Mouse (Mus musculus): ENCODE data around the gene Thap3.

Thap3 gene

DNA sequence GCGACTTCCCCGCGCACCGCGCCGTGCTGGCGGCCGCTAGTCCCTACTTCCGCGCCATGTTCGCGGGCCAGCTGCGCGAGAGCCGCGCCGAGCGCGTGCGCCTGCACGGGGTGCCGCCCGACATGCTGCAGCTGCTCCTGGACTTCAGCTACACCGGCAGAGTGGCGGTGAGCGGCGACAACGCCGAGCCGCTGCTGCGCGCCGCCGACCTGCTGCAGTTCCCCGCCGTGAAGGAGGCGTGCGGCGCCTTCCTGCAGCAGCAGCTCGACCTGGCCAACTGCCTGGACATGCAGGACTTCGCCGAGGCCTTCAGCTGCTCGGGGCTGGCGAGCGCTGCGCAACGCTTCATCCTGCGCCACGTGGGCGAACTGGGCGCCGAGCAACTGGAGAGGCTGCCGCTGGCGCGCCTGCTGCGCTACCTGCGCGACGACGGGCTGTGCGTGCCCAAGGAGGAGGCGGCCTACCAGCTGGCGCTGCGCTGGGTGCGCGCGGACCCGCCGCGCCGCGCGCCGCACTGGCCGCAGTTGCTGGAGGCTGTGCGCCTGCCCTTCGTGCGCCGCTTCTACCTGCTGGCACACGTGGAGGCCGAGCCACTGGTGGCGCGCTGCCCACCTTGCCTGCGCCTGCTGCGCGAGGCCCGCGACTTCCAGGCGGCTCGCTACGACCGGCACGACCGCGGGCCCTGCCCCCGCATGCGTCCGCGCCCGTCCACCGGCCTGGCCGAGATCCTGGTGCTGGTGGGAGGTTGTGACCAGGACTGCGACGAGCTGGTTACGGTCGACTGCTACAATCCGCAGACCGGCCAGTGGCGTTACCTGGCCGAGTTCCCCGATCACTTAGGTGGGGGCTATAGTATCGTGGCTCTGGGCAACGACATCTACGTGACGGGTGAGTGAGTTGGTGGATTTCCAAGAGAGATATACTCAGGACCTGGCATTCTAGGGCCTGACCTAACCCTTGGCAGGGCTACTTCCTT is 20.6 kb upstream of the Thap3 start:
- DNase-seq (ENCODE audit: low spot score): peak; percentile 45

- peak; percentile 88 for DNase-seq (ENCODE audit: low spot score)
Measured at GRCm38 (mm10) chr4:152008622-152009075, 19.9 kb upstream of the Thap3 start, which contains the start of gene Klhl21. Klhl21 (plus strand) TSS chr4:152008803.

- no peak for DNase-seq (ENCODE audit: low spot score)
Measured at GRCm38 (mm10) chr4:152008148-152008500, 19.3 kb upstream of the Thap3 start.

- DNase-seq (ENCODE audit: low spot score): no peak
Measured at GRCm38 (mm10) chr4:152007481-152008147, 18.8 kb upstream of the Thap3 start.

DNA sequence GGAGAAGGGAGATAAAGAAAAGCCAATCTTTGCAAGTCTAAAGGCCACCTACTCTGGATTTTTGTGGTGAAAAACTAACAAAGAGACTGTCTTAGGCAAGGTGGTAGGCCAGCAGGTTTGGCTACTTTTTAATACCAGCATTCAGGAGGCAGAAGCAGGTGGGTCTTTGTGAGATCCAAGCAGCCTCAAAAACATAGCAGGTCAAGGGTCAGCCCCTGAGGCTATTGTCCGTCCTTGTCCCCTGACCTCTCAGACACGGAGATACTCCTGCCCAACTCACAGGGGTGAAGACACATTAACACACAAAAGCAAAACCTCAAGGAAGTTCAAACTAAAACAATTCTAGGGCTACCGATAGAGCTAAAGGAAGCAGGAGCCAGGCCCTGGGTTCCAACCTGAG is 18.0 kb upstream of the Thap3 start:
- no peak for DNase-seq (ENCODE audit: low spot score)

DNA sequence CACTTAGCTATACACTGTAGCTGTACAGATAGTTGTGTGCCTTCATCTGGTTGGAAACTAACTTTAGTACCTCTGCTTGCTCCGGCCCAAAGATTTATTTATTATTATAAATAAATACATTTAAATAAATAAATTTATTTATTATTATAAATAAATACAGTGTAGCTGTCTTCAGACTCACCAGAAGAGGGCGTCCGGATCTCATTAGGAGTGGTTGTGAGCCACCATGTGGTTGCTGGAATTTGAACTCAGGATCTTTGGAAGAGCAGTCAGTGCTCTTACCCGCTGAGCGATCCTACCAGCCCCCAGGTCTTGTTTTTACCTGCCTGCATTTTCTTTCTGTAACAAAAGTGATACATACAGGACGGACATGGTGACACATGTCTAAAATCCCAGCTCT is 17.3 kb upstream of the Thap3 start:
- no peak for DNase-seq (ENCODE audit: low spot score)

GRCm38 (mm10) chr4:152002063-152002462 is 13.3 kb upstream of the Thap3 start:
- DNase-seq (ENCODE audit: low spot score): no peak

- no peak for DNase-seq (ENCODE audit: low spot score)
Measured at GRCm38 (mm10) chr4:152001335-152001734, 12.5 kb upstream of the Thap3 start.

DNA sequence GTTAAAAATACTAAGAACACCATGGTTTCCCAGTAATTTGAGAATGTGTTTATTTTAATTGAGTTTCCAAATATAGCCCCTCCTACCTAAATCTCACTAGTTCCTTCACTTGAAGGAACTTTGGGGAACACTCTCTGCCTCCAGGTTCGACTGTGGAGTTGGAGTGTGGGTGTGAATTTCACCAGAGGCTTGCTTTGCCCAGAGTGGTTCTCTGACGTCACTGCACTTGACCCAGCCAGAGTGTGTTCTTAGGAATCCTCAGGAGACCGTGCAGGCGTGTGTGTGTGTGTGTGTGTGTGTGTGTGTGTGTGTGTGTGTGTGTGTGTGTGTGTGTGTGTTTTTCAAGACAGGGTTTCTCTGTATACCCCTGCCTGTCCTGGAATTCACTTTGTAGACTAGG is 12.1 kb upstream of the Thap3 start:
- no peak for DNase-seq (ENCODE audit: low spot score)

DNA sequence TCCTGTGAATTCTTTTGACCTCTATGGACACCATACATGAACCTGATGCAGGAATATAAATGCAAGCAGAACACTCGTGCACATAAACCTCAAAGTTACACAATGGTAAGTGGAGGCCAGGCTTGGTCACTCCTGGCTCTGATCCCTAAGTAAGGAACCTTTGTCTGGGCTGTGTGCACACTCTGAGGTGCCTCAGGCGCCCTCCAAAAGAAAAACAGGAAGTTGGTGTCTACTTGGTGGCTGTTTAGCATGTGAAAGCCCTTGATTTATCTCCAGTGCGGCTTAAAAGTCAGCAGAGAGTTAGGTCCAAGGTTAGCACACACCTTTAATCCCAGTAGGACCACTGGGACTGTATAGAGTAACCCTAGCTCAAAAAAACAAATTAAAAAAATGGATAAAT is 10.7 kb upstream of the Thap3 start:
- no peak for DNase-seq (ENCODE audit: low spot score)

DNA sequence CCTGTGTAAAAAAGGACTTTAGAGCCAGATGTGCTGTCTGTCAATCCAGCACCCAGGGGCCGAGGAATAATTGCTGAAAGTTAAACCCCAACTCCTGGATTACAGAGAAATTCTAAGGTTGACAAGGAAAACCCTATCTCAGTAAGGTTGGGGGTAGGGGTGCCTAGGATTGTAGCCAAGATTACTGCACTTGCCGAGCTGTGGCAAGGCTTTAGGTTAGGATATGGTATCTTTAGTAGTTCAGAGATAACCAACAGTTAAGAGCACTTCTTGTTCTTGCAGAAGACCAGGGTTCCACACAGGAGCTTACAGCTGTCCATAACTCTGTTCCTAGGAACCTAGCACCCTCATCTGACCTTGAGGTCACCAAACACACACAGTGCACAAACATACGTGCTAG is 8.9 kb upstream of the Thap3 start:
- DNase-seq (ENCODE audit: low spot score): no peak

GRCm38 (mm10) chr4:151996951-151997222 is 8.1 kb upstream of the Thap3 start:
- no peak for DNase-seq (ENCODE audit: low spot score)

DNA sequence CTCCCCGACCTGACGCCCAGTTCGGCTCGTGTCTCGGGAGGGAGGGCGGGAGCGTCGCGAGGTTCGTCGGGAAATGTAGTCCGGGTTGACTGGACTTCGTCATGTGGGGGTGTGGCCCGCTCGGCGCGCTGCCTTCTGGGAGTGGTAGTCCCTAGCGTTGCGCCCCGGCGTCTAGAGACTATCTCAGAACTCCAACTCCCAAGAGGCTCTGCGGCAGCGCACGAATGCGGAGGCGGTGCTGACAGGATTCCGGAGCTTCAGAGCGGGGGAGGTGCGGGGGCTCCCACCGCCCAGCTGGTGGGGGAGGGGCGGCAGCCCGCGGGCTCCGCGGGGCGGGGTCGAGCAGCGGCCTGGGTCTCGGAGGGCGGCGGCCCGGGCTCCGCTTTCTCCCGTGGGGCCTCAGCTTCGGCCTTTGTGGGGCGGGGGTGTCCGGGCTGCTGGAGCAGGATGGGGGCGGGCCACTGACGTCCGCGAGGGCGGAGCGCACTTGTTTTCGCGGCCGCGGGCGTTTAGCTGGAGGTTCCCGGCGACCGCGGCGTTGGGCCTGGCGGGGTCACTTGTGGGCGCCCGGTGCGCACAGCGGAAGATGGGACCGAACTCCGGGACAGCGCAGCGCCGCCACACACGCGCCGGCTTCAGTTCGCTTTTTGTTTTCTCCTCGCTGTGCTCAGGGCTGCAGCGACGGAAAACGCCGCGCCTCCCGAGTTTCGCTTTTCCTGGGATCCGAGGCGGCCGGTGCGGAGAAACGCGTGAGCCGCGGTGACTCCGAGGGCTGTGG is 7.6 kb upstream of the Thap3 start, which contains the start of gene Phf13:
Phf13 (minus strand) TSS at position 86 of the 778 bp plus-strand sequence.
- peak; percentile 99 for DNase-seq (ENCODE audit: low spot score)

DNA sequence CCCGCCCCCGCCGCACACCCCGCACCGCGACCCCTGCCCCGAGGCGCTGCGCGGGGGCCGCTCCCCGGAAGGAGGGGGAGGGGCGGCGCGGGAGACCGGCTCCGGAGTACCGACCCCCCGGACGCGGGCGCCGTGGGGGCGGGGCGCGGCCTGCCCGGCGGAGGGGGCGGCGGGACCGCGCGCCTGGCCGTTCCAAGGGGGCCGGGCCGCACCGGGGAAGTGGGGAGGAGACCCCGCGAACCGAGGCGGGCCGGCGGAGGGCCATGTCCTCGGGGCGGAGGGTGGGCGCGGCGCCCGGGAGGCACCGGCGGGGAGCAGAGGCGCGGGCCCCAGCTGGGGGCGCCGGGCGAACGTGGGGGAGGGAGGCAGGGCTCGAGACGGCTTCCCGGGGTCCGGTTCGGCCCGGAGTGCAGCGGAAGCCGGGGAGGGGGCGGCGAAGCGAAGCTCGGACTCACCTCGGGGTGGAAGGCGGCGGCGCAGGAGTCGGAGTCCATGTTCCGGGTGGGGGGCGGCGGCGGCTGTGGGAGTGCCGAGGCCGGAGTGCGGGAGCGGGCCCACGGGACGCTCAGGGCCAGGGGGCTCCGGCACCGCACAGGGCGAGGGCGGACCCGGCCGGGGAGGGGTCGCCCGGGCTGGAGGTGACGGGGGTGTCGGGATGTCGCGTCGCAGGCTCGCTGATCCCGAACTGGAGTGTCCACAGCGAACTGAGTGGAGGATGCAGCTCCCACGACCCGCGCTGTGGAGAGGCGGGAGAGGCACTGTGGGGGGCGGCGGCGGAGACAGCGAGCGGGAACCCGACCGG is 6.8 kb upstream of the Thap3 start:
- DNase-seq (ENCODE audit: low spot score): peak; percentile 35

GRCm38 (mm10) chr4:151994228-151995171 is 5.7 kb upstream of the Thap3 start:
- peak; percentile 61 for DNase-seq (ENCODE audit: low spot score)

DNA sequence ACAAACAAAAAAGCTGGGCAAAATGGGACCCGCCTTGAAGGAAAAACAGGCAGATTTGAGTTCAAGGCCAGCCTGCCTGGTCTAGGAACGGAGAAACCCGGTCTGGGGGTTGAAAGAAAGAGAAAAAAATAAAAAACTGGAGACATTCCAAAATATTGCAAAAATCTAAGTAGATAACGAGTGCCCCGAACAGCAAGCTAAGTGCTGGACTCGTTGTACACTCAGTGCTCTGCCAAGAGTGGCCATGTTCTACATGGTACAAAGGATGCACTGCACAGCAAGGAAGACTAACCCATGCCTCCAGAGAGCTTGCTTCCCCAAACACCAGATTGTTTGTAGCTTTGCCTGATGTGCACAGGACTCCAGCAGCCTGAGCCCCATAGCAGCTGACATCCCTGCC is 4.2 kb upstream of the Thap3 start:
- peak; percentile 60 for DNase-seq (ENCODE audit: low spot score)

DNA sequence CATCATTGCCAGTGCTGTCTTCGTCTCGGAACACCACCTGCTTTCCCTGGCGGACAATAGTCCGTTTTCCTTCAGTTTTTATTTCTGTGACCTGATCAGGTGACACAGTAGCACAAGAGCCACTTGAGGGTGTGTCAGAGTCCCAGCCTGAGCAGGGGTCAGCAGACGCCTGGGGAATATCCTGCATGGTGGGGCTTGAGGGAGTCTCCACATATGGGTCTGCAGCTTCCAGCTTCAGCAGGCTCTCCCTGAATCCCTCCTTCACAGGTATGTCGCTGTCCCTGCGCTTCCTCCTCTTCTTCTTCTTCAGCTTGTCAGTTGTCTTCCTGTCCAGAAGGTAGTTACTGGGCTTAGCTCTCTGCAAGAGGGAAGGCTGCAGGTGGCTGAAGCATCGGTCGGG is 3.3 kb upstream of the Thap3 start:
- no peak for DNase-seq (ENCODE audit: low spot score)

GRCm38 (mm10) chr4:151989110-151989488 is 302 bp upstream of the Thap3 start:
- DNase-seq (ENCODE audit: low spot score): no peak

DNA sequence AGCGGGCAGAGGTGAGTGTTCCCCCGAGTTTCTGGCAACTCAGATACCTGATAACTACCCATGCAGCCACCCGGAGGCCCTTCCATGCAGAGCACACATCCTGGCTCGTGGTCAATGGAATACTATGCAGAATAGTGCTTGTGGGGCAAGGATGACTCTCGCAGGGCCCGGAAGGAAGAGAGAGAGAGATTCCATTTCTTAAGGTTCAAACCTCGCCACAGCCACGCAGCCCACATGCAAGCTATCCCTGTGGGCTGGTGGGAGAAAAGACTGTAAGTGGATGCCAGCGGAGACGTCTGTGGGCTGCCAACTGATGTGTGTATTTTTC is 819 bp downstream of the Thap3 start:
- no peak for DNase-seq (ENCODE audit: low spot score)

GRCm38 (mm10) chr4:151986650-151987049 is 2.1 kb downstream of the Thap3 start:
- no peak for DNase-seq (ENCODE audit: low spot score)

DNA sequence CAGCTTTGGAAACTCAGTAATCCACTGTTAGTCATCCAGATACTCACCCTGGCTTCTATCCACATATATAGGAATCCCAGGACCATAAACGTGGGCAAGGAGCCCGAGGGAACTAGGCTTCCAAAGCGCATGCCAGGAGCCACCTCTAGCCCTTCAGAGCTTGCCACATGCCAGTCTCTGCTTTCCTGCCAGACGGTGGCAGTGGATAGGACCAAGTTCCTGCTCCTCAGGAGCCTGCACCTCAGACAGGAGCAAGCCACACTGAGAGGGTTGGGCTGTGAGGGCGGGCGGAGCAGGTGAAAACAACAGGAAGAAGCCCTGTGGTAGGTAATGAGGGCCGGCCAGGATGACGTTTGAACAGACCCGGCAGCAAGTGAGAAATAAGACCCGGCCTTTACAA is 2.9 kb downstream of the Thap3 start:
- no peak for DNase-seq (ENCODE audit: low spot score)
